Mouse (Mus musculus) neural tube, embryonic 11.5 days (tissue): ENCODE results near the gene Yipf3. TPM values are rescaled to one million over a fixed set of nuclear protein-coding genes. Genes with fewer than 3 reads are reported as not detected.
A peak's percentile ranks its signal among the peaks of the same experiment; 100 is the strongest.

Experiments used
- ATAC-seq: fragments of 200-750 bp; cut with Nextera tagmentation; 2 replicates; pipeline ENCODE4 v1.8.0; 2017; ENCODE audit warnings: moderate number of reproducible peaks, mild to moderate bottlenecking, moderate TSS enrichment, moderate library complexity; ENCODE audit not compliant: insufficient read depth, low FRiP score, low TSS enrichment
- DNase-seq: peaks from one replicate; pipeline ENCODE4 v3.0.0-alpha.2; 2015; ENCODE audit warnings: low spot score
- H3K27ac ChIP-seq: fragments of 300-500 bp; sonication (generic); 2 replicates; pipeline ENCODE4 v1.5.1; 2014; ENCODE audit warnings: low read depth, mild to moderate bottlenecking, low read length
- H3K27me3 ChIP-seq: fragments of 300-500 bp; sonication (generic); 2 replicates; pipeline ENCODE4 v1.6.1; 2014; ENCODE audit warnings: mild to moderate bottlenecking, low read length, mixed read lengths; ENCODE audit not compliant: control insufficient read depth, insufficient read depth
- H3K36me3 ChIP-seq: fragments of 300-500 bp; sonication (generic); 2 replicates; pipeline ENCODE4 v1.6.1; 2014; ENCODE audit warnings: mild to moderate bottlenecking, low read length, moderate library complexity, mixed read lengths; ENCODE audit not compliant: control insufficient read depth, insufficient read depth
- H3K4me1 ChIP-seq: fragments of 300-500 bp; sonication (generic); 2 replicates; pipeline ENCODE4 v1.6.1; 2014; ENCODE audit warnings: low read length, mixed read lengths; ENCODE audit not compliant: control insufficient read depth, insufficient read depth
- H3K4me2 ChIP-seq: fragments of 300-500 bp; sonication (generic); 2 replicates; pipeline ENCODE4 v1.6.1; 2014; ENCODE audit warnings: low read depth, mild to moderate bottlenecking, moderate library complexity
- H3K4me3 ChIP-seq: fragments of 300-500 bp; sonication (generic); 2 replicates; pipeline ENCODE4 v1.5.1; 2014; ENCODE audit warnings: low read depth, low read length
- H3K9ac ChIP-seq: fragments of 300-500 bp; sonication (generic); 2 replicates; pipeline ENCODE4 v1.6.1; 2014; ENCODE audit warnings: mild to moderate bottlenecking, low read length
- H3K9me3 ChIP-seq: fragments of 300-500 bp; sonication (generic); 2 replicates; pipeline ENCODE4 v1.6.1; 2016; ENCODE audit warnings: low read length; ENCODE audit not compliant: control insufficient read depth
- WGBS: fragments of 180-500 bp; shearing (Covaris S2); extraction: QIAGEN DNeasy Blood & Tissue Kit; methylation state at CpG from one replicate; pipeline ENCODE4 v1.1.7; 2014; 5-methylcytosine and 5-hydroxymethylcytosine counted together
- polyA plus RNA-seq: library from polyadenylated mRNA; unstranded; fragments of >200 nt; fragmentation: Nextera tagmentation; extraction: Ambion mirVana; gene quantifications from 2 replicates; pipeline ENCODE4 v1.2.1, GENCODE M21; 2014

Yipf3 gene
- polyA plus RNA-seq, result 79.4 and 89.9 TPM in 2 replicates

GRCm38 (mm10) chr17:46247512-46248188 is at the start of gene Yipf3, which contains the start of gene Polr1c:
Yipf3 (plus strand) TSS chr17:46248080.
Polr1c (minus strand) TSS chr17:46248054.
- Histone ChIP-seq H3K4me1 (peaks cover 14% of the 10 kb centered on the region), H3K9me3 (no peaks in the 10 kb centered on the region), H3K27me3 (no peaks in the 10 kb centered on the region), H3K4me2 (peak within 1 kb of the TSS; percentile 84), H3K27ac (0 out of 2 replicates have a peak within 1 kb of the TSS, but pooled peaks have one; percentile 34), H3K4me3 (peak within 1 kb of the TSS; percentile 98), H3K36me3 (peaks cover 26% of the 10 kb centered on the region), H3K9ac (peak within 1 kb of the TSS; percentile 86)
- ATAC-seq (peak; percentile 88), DNase-seq (peak; percentile 96)
- under 1% methylated on average over 52 of the region's 53 CpGs for WGBS

GRCm38 (mm10) chr17:46201151-46201550 is 46.7 kb upstream of the Yipf3 start:
- no peak for ATAC-seq
- peaks cover 6% of the 10 kb centered on the region for H3K36me3 ChIP-seq
- 80% methylated on average over 6 of the region's 6 CpGs for WGBS

DNA sequence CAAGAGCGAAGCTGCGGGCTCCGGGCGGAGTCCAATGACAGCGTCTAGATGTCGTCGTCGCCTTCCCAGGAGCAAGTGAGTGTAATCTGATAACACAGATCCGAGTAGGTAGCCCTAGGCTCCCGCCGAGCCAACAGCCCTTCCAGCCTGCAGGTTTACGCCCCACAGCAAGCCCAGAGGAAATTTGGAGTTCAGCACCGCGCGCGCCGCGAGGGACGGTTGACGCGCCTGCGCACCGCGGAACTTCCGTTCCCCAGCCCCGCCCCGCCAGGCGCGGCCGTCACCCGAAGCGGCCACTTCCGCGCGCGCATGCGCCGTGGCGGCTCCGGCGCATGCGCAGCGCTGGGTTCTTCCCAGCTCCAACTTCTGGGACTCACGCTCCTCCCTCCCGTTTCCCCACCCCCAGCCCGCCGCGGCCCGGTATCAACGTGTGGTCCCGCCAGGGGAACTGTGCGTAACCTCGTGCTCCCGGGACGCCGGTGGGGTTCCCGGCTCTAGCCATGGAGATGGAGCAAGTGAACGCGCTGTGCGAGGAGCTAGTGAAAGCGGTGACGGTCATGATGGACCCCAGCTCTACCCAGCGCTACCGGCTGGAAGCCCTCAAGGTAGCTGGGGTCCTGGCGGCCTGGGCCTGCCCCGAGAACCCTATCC is 45.3 kb upstream of the Yipf3 start, which contains the start of the genes Polh and Xpo5:
Gene Polh, minus strand, starts transcription at position 225 of the 651 bp plus-strand sequence.
Gene Xpo5, plus strand, starts transcription at position 362 of the 651 bp plus-strand sequence.
- no peaks in the 10 kb centered on the region for H3K9me3 ChIP-seq
- no peaks in the 10 kb centered on the region for H3K27me3 ChIP-seq
- peak within 1 kb of the TSS; percentile 58 for H3K9ac ChIP-seq
- H3K4me2 ChIP-seq, result peak within 1 kb of the TSS; percentile 81
- ATAC-seq (peak; percentile 86), DNase-seq (peak; percentile 99)
- peaks cover 16% of the 10 kb centered on the region for H3K4me1 ChIP-seq
- peak within 1 kb of the TSS; percentile 79 for H3K4me3 ChIP-seq
- peak within 1 kb of the TSS; percentile 54; the same call in 1 of the 2 replicates for H3K27ac ChIP-seq
- peaks cover 4% of the 10 kb centered on the region for H3K36me3 ChIP-seq
- WGBS, result under 1% methylated on average over 66 of the region's 66 CpGs

More at GRCm38 (mm10) chr17:46201151-46201550, 46.7 kb upstream of the Yipf3 start:
- Histone ChIP-seq H3K27ac (no peak overlapping the region), H3K9ac (no peak overlapping the region), H3K4me2 (peak overlapping the region; percentile 81), H3K4me3 (peak overlapping the region; percentile 79), H3K4me1 (peaks cover 16% of the 10 kb centered on the region), H3K27me3 (no peaks in the 10 kb centered on the region), H3K9me3 (no peaks in the 10 kb centered on the region)
- no peak for DNase-seq

- Histone ChIP-seq H3K36me3 (peaks cover 4% of the 10 kb centered on the region; the same call in 1 of the 2 replicates), H3K4me2 (peak overlapping the region; percentile 69), H3K9ac (peak overlapping the region; percentile 58), H3K9me3 (no peaks in the 10 kb centered on the region), H3K4me1 (peaks cover 16% of the 10 kb centered on the region), H3K4me3 (peak overlapping the region; percentile 79), H3K27ac (no peak overlapping the region), H3K27me3 (no peaks in the 10 kb centered on the region)
- ATAC-seq (no peak), DNase-seq (no peak)
- under 1% methylated on average over 20 of the region's 20 CpGs for WGBS
Measured at GRCm38 (mm10) chr17:46203078-46203477, 44.8 kb upstream of the Yipf3 start.

GRCm38 (mm10) chr17:46206676-46207075 is 41.2 kb upstream of the Yipf3 start:
- no peak overlapping the region for H3K4me3 ChIP-seq
- ATAC-seq, result no peak
- peaks cover 9% of the 10 kb centered on the region for H3K4me1 ChIP-seq
- DNase-seq, result no peak
- no peak overlapping the region for H3K9ac ChIP-seq
- no peak overlapping the region for H3K4me2 ChIP-seq
- H3K9me3 ChIP-seq, result no peaks in the 10 kb centered on the region
- peaks cover 6% of the 10 kb centered on the region; the same call in 1 of the 2 replicates for H3K36me3 ChIP-seq
- H3K27ac ChIP-seq, result no peak overlapping the region
- H3K27me3 ChIP-seq, result no peaks in the 10 kb centered on the region

- Histone ChIP-seq H3K27me3 (no peaks in the 10 kb centered on the region), H3K4me3 (no peak overlapping the region), H3K4me1 (no peaks in the 10 kb centered on the region), H3K9me3 (no peaks in the 10 kb centered on the region), H3K27ac (no peak overlapping the region), H3K4me2 (no peak overlapping the region), H3K36me3 (peaks cover 6% of the 10 kb centered on the region; the same call in 1 of the 2 replicates), H3K9ac (no peak overlapping the region)
- 95% methylated on average over 3 of the region's 3 CpGs for WGBS
- DNase-seq, result no peak
- no peak for ATAC-seq
Measured at GRCm38 (mm10) chr17:46210550-46210949, 37.3 kb upstream of the Yipf3 start.

GRCm38 (mm10) chr17:46221601-46222000 is 26.3 kb upstream of the Yipf3 start:
- H3K9me3 ChIP-seq, result no peaks in the 10 kb centered on the region
- no peaks in the 10 kb centered on the region for H3K27me3 ChIP-seq
- H3K4me3 ChIP-seq, result no peak overlapping the region
- ATAC-seq (no peak), DNase-seq (no peak)
- no peak overlapping the region for H3K27ac ChIP-seq
- H3K36me3 ChIP-seq, result peaks cover 31% of the 10 kb centered on the region
- 95% methylated on average over 3 of the region's 3 CpGs for WGBS
- H3K9ac ChIP-seq, result no peak overlapping the region
- H3K4me2 ChIP-seq, result no peak overlapping the region
- H3K4me1 ChIP-seq, result no peaks in the 10 kb centered on the region

DNA sequence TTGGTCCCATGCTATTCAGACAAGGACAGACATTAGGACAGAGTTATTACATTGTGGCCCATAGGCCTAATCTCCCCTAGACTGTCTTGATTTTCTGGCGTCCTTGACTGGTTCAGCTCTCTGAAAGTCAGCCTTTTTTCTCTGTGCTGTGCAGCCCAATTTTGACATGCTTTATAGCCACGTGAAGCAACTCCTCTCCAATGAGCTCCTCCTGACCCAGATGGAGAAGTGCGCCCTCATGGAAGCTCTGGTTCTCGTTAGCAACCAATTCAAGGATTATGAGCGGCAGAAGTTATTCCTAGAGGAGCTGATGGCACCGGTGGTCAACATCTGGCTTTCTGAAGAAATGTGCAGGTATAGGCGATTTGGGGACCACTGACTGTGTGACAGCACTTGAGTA is 20.3 kb upstream of the Yipf3 start:
- H3K9me3 ChIP-seq, result no peaks in the 10 kb centered on the region
- no peak overlapping the region for H3K4me2 ChIP-seq
- peaks cover 36% of the 10 kb centered on the region for H3K36me3 ChIP-seq
- H3K27ac ChIP-seq, result no peak overlapping the region
- WGBS, result 85% methylated on average over 7 of the region's 7 CpGs
- H3K27me3 ChIP-seq, result no peaks in the 10 kb centered on the region
- no peak overlapping the region for H3K4me3 ChIP-seq
- no peak for ATAC-seq
- H3K9ac ChIP-seq, result no peak overlapping the region
- H3K4me1 ChIP-seq, result no peaks in the 10 kb centered on the region
- DNase-seq, result no peak
